Mouse (Mus musculus): ENCODE measurements at regions not wholly inside any gene's neighbourhood (a gene's known extent, or its start where the extent isn't known, plus 50 kb on each side); places are given as distances from the start of the nearest gene placed in this dataset. TPM values are rescaled to one million over a fixed set of nuclear protein-coding genes. Genes with fewer than 3 reads are reported as not detected.

GRCm38 (mm10) chr10:97389647-97390590 lies 89.5 kb upstream of the Dcn start:
- intact Hi-C loops (cut with DNase I) = no loop called here

GRCm38 (mm10) chr10:97397062-97397771 lies 82.2 kb upstream of the Dcn start:
- DNase-seq (ENCODE audit: low spot score in 2 of 2) = no peak
- intact Hi-C loops (cut with DNase I) = no loop called here

More at GRCm38 (mm10) chr10:97389647-97390590, 89.5 kb upstream of the Dcn start:
- no peak for DNase-seq (ENCODE audit: low spot score in 2 of 2)

- intact Hi-C loops (cut with DNase I) = no loop called here
- DNase-seq (ENCODE audit: low spot score in 2 of 2) = no peak
Observed at GRCm38 (mm10) chr10:97397896-97398295, 81.5 kb upstream of the Dcn start.

GRCm38 (mm10) chr10:97402524-97402923 lies 76.9 kb upstream of the Dcn start:
- no peak for DNase-seq (ENCODE audit: low spot score in 2 of 2)
- intact Hi-C loops (cut with DNase I) = no loop called here

- intact Hi-C loops (cut with DNase I) = no loop called here
- no peak for DNase-seq (ENCODE audit: low spot score in 2 of 2)
Observed at GRCm38 (mm10) chr10:97404076-97404787, 75.2 kb upstream of the Dcn start.

- intact Hi-C loops (cut with DNase I) = no loop called here
- no peak for DNase-seq (ENCODE audit: low spot score in 2 of 2)
Observed at GRCm38 (mm10) chr10:97409181-97409581, 70.2 kb upstream of the Dcn start.

GRCm38 (mm10) chr10:97409909-97410308 lies 69.5 kb upstream of the Dcn start:
- no peak for DNase-seq (ENCODE audit: low spot score in 2 of 2)
- intact Hi-C loops (cut with DNase I) = no loop called here

GRCm38 (mm10) chr10:97422579-97422978 lies 56.8 kb upstream of the Dcn start:
- intact Hi-C loops (cut with DNase I) = no loop called here

GRCm38 (mm10) chr10:97423039-97423700 lies 56.2 kb upstream of the Dcn start:
- DNase-seq (ENCODE audit: low spot score in 2 of 2) = no peak
- intact Hi-C loops (cut with DNase I) = no loop called here

More at GRCm38 (mm10) chr10:97422579-97422978, 56.8 kb upstream of the Dcn start:
- DNase-seq (ENCODE audit: low spot score in 2 of 2) = no peak

Small RNAs in the stretch of these regions (microRNA-seq; reads per million reads assigned to microRNA genes)
- gene Gm24587 (not detected), gene Mir3966 (not detected)
